Mouse (Mus musculus): ENCODE measurements around the gene Eef2.

Eef2 gene

GRCm38 (mm10) chr10:81176466-81177271, at the start of gene Eef2:
Gene Eef2 (plus strand): TSS chr10:81176631.
- peak; percentile 96 for DNase-seq (ENCODE audit: low read depth, low spot score)

GRCm38 (mm10) chr10:81134181-81134587, 42.2 kb upstream of the Eef2 start:
- DNase-seq (ENCODE audit: low read depth, low spot score), result no peak

- DNase-seq (ENCODE audit: low read depth, low spot score), result no peak
These were observed 41.3 kb upstream of the Eef2 start, which contains the start of gene Zbtb7a for GRCm38 (mm10) chr10:81134966-81135681. Gene Zbtb7a (plus strand): TSS chr10:81135220.

- DNase-seq (ENCODE audit: low read depth, low spot score), result peak; percentile 50
These were observed 40.4 kb upstream of the Eef2 start for GRCm38 (mm10) chr10:81135831-81136705.

- DNase-seq (ENCODE audit: low read depth, low spot score), result no peak
These were observed 39.7 kb upstream of the Eef2 start for GRCm38 (mm10) chr10:81136706-81137231.

- DNase-seq (ENCODE audit: low read depth, low spot score), result peak; percentile 97
These were observed 38.9 kb upstream of the Eef2 start for GRCm38 (mm10) chr10:81137252-81138130.

GRCm38 (mm10) chr10:81138131-81138782, 38.2 kb upstream of the Eef2 start:
- no peak for DNase-seq (ENCODE audit: low read depth, low spot score)

GRCm38 (mm10) chr10:81138821-81139528, 37.5 kb upstream of the Eef2 start:
- DNase-seq (ENCODE audit: low read depth, low spot score), result no peak

GRCm38 (mm10) chr10:81139529-81139846, 36.9 kb upstream of the Eef2 start:
- DNase-seq (ENCODE audit: low read depth, low spot score), result no peak

GRCm38 (mm10) chr10:81140005-81140404, 36.4 kb upstream of the Eef2 start:
- DNase-seq (ENCODE audit: low read depth, low spot score), result no peak

- DNase-seq (ENCODE audit: low read depth, low spot score), result no peak
These were observed 35.5 kb upstream of the Eef2 start for GRCm38 (mm10) chr10:81140717-81141454.

GRCm38 (mm10) chr10:81141455-81142210, 34.8 kb upstream of the Eef2 start:
- no peak for DNase-seq (ENCODE audit: low read depth, low spot score)

GRCm38 (mm10) chr10:81142551-81142981, 33.9 kb upstream of the Eef2 start:
- no peak for DNase-seq (ENCODE audit: low read depth, low spot score)

- no peak for DNase-seq (ENCODE audit: low read depth, low spot score)
These were observed 33.2 kb upstream of the Eef2 start for GRCm38 (mm10) chr10:81143157-81143633.

- no peak for DNase-seq (ENCODE audit: low read depth, low spot score)
These were observed 32.5 kb upstream of the Eef2 start for GRCm38 (mm10) chr10:81143845-81144437.

GRCm38 (mm10) chr10:81144667-81145066, 31.8 kb upstream of the Eef2 start:
- no peak for DNase-seq (ENCODE audit: low read depth, low spot score)

GRCm38 (mm10) chr10:81145307-81145706, 31.1 kb upstream of the Eef2 start:
- DNase-seq (ENCODE audit: low read depth, low spot score), result no peak

- no peak for DNase-seq (ENCODE audit: low read depth, low spot score)
These were observed 30.7 kb upstream of the Eef2 start for GRCm38 (mm10) chr10:81145778-81146177.

All from embryo, embryonic 11.5 days (tissue).